Mouse (Mus musculus) cerebellum, adult (tissue): ENCODE data around the gene Ankrd33b.

Experiments used
- ATAC-seq: cut with Nextera tagmentation; 2 replicates; pipeline ENCODE4 v1.9.2; 2017; ENCODE audit warnings: mild to moderate bottlenecking, moderate library complexity, mixed read lengths; ENCODE audit not compliant: insufficient number of reproducible peaks, low FRiP score, low TSS enrichment

The Ankrd33b gene

DNA sequence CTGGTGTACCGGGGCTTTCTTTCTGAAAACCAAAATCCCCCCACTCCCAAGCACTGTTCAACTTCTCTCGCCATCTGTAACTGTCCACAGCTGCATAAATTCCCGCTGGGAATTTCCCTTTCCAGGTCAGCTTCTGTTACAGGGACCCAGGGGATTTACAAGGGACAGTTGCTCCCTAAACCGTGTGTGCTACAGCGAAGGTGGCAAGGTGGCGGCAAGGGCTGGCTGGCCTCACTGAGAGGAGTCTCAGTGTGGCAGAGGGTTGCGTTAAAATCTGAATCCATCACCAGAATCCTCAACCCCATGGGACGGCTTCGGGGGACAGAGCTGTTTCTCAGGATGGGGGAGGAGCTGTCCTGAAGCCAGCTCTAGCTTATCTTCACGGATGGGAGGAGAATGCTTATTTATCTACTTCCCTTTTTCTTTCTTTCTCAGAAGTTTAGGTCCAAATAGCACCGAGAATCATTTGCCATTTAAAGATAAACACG lies 1.6 kb upstream of the Ankrd33b start:
- no peak for ATAC-seq

DNA sequence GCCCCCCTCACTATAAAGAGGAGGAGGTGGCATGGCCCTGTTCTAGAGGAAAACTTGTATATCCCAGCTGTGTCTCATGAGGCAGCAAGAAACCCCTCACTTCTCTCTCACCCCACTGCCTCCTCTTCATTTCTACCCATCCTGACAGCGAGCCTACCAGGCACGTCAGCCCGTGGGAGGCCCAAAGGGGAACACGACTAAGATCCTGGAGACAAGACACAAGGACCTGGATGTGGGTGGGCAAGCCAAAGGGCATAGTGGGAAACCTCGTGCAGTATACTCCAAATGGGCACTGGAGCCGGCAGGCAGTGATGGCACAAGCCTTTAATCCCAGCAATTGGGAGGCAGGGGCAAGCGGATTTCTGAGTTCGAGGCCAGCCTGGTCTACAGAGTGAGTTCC lies 1.0 kb upstream of the Ankrd33b start:
- no peak for ATAC-seq

DNA sequence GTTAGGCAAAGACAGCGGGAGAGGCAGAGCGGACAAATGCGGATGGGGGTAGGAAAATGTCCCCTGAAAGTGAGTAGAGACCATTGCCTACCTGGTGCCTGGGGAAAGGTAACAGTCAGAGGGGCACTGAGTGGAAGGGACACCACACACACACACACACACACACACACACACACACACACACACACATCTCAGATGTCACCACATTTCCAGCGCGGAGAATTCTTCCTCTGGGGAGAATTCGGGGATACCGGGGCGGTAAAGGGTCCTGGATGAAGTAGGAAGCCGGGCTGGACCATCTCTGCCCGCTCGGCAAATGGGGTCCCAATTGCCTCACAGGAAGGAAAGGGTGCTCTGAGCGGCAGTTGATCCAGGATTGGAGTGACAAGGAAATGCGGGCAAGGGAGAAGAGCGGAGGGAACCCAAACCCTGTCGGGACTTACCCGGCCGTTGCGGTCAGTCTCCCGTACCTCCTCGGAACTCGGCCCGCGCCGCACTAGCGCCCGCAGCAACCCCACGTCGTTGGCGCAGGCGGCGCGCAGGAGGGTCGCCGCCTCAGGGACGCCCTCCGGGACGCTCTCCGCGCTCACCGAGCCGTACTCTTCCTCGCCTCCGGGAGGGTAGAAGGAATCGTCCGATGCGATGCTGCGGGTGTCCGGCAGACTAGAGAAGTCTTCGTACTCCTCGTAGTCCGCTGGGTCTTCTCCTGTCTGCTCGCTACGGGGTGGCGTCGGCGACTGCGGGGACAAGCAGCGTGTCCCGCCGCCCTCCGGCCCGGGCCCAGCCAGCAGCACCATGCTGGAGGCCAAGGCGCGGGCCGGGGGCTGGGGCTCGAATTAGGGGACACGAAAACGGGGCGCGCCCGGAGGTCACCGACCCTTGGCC lies 688 bp downstream of the Ankrd33b start:
- 0 out of 2 replicates have a peak, but pooled peaks have one; percentile 13 for ATAC-seq

DNA sequence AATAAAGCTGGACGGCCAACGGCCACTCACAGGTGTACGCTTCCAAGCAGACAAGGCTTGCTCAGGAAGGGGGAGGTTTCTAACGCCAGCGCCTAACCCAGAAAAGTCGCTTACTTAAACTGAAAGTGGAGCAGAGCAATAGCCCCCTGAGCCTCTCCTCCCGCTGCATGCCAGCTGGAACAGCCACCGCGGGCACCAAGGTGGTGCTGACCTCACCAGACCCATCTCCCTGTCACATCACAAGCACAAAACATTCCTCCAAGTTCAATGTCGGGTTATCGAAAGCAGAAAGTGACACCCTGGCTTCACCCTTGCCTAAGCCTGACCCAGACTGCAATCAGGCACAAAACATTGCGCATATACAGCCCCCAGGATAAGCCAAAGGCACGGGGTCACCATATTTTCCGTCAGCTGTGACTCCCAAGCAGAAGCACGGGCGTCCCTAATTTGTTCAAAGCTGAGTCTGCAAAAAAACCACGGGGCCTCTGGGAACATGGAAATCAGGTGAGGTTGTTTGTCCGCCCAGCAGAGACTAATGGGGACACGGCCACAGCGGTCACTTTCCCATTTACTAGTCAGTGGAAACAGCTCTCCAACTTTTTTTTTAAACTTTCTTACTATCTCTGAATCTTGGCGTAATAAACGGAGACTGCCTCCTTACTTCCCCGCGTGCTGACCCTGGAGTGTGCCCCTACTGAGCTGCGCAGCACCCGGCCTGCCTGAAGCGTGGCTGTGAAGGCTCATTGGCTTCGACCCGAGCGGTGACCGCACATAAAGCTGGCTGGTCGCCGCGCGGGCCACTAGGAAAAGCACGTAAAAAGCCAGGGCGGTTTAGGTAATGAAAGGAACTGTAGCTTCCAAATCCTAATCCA lies 1.6 kb downstream of the Ankrd33b start:
- 0 out of 2 replicates have a peak, but pooled peaks have one; percentile 13 for ATAC-seq

DNA sequence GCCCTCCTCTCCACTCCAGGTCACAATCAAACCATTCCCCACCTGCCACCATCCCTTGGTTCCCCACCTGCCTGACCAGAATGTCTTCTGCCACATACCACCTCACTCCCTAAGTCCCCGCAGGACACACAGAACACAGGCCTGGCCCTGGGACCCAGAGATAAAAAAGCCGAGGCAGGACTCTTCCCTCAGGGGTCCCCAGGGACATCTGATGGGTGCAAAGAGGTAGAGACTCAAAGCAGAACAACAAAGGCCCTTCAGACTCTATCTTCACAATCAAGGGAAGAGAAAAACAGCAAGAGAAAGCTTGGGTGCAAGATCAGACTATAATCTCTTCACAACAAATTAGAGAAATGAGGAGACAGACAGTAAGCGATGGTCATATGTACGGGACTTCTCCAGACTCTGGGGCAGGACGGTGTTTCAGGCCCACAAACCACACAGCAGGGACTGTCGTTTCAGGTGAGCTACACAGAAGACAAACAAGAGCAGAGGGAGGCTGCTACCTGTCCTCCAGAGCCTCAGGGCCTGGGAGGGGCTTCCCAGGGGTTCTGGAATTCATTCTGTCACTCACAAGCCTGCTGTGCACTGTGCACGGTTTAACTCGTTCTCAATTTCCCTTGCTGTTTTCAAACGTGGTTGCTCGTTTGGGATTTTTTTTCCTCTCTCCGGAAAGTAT lies 2.3 kb downstream of the Ankrd33b start:
- ATAC-seq, result no peak

DNA sequence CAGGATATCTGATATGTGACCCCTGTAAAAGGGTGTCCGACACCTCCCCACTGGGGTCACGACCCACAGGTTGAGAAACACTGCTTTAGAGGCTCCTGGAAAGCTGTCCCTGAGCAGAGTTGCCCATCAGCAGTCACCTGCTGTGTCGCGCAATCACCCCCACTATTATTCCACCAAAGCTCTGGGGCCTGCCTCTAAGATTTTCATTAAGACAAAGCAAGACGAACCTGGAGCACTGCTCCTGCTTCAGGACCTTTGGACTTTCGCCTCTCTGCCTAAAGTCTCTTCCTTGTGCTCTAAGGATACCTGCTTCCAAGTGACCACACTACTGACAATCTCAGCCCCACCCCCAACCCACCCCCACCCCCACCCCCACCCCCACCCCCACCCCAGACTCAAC lies 3.1 kb downstream of the Ankrd33b start:
- no peak for ATAC-seq

- no peak for ATAC-seq
Observed at GRCm38 (mm10) chr15:31363981-31364361, 3.6 kb downstream of the Ankrd33b start.

- ATAC-seq, result no peak
Observed at GRCm38 (mm10) chr15:31363241-31363980, 4.1 kb downstream of the Ankrd33b start.

DNA sequence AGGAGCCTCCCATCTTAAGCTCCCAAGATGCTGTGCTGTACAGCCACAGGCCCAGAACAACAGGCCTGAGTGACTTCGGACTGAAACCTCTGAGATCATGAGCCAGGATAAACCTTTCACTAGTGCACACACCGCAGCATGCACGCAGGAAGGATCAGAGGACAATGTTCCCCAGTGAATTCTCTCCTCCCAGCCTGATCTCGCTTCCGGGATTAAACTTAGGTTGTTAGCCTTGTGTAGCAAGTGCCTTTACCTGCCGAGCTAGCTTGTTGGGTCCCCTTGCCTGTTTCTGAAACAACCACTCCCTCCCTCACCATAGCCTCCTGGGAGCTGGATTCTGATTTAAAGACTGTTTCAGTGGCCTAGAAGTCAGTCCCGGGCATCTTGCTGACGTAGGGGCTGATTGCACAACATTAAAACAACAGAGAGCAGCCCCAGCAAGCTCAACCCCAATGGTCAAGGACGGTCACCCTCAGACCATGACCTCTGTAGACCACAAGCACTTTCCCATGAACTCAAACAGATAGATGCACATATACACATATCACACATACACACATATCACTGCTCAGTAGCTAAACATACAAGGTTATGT lies 6.2 kb downstream of the Ankrd33b start:
- ATAC-seq, result no peak

GRCm38 (mm10) chr15:31360593-31360992 lies 6.9 kb downstream of the Ankrd33b start:
- ATAC-seq, result no peak

DNA sequence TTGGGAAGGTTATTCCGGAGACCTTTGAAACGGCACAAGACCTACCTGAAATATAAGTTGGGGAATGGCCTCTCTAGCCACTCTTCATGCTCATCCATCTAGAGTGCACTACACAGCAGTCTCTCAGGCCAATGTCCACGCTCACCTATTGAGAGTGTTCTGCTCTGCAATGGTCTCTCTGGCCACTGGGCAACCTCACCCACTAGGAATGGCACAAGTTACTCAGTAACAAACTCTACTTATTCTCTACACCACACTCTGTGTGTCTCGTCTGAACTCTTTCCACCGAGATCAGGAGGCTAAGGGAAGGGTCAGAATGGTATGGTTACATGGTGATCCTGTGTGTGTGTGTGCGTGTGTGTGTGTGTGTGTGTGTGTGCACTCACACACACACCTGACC lies 7.7 kb downstream of the Ankrd33b start:
- ATAC-seq, result no peak

DNA sequence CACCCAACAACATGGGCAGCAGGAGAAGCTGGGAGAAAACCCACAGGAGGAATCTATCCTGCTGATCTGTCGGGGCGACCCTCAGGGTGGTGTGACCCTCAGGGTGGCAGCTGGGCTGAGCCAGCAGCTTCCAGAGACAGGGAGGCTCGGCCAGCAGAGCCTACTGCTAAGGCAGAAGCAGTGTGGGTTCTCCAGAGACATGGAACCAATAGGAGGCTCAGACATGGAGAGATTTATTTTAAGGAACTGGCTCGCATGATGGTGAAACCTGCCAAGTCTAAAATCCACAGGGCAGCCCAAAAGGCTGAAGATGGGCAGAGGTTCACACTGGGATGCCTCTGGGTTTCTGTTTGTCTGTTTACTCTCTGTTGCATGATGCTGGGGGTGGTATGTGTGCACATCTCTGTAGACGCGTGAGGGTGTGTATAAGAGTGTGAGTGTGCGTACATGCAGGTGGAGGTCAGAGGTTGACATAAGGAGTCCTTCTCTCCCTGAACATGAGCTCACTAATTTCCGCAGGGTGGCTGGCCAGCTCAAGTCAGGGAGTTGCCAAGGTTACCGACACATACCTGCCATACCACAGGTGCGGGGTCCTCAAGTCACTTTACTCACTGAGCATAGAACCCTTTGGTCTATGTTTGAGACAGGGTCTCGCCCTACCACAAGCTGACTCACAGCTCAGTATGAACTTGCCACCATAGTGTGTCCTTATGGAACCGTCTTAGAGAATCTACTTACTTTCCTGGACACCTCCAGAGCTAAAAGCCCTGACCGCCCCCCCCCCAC lies 14.8 kb downstream of the Ankrd33b start:
- no peak for ATAC-seq

DNA sequence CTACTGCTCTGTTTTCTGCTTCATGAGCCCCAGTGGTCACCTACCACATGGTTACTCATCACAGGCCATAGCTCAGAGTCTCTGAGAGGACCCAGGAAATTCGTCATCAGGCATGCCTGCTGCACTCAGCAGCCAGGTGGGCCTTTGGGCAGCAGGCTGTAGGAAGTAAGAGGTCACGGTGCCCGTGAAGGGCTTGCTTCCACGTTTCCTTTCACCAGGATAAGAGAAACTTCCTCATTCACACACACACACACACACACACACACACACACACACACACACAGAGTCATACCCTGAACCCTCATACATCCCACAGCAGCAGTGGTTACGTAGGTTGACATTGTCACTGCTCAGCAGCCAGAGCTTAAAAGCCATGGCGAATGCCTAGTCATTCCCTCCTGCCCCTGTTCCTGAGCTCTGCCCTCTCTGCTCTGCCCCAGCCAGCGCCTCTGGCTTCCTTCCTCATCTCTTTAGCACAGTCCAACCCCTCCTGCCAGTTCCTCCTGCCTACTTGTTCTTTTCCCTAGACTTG lies 17.6 kb downstream of the Ankrd33b start:
- ATAC-seq, result no peak

- ATAC-seq, result no peak
Observed at GRCm38 (mm10) chr15:31349046-31349445, 18.5 kb downstream of the Ankrd33b start.

GRCm38 (mm10) chr15:31348241-31348640 lies 19.3 kb downstream of the Ankrd33b start:
- no peak for ATAC-seq

GRCm38 (mm10) chr15:31346508-31346907 lies 21.0 kb downstream of the Ankrd33b start:
- no peak for ATAC-seq

DNA sequence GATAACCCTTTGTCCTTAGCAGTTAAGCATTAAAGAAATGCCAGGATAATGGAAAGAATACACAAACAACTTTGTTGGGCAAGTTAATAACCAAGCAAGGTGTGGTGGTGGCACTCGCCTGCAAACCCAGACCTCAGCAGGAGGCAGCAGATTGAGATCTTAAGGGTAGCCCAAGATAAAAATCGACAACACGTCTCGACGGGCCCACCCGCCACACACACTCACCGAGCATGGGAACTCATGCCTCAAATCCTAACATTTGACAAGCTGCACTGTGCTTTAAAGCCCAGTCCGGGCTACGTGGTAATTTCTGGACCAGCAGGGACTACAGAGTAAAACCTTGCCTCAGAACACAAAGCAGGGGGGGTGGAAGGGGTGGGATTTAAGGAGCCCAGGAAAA lies 22.2 kb downstream of the Ankrd33b start:
- ATAC-seq, result no peak

DNA sequence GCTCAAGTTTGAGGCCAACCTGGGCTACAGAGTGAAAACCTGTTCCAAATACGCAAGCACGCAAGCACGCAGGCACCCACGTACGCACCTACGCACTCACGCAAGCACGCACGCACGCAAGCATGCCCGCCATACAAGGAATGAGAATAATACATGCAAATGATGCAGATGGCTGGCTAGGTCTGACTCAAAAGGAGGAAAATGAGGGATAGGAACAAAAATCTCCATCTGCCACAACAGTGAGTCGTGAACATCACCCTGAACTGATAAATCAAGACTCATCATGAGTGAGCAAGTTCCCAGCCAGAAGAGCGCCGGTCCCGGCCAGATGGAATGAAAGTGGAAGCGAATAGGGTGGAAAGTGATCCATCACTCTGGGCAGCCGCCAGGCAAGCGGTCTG lies 22.7 kb downstream of the Ankrd33b start:
- no peak for ATAC-seq

GRCm38 (mm10) chr15:31343602-31344001 lies 23.9 kb downstream of the Ankrd33b start:
- no peak for ATAC-seq
